Mouse (Mus musculus) layer of hippocampus, postnatal 25 days (tissue): ENCODE measurements at regions not wholly inside any gene's neighbourhood (a gene's known extent, or its start where the extent isn't known, plus 50 kb on each side); places are given as distances from the start of the nearest gene placed in this dataset.

Experiments used
- DNase-seq, 2 experiments: peaks; one replicate each; pipeline ENCODE4 v3.0.0; 2022; ENCODE audit warnings: mixed read lengths in 2 of 2, low spot score in 1 of 2; ENCODE audit errors: extremely low spot score in 1 of 2

- DNase-seq, result no peak
These were observed 189.5 kb downstream of the Zfp462 start for GRCm38 (mm10) chr4:55134339-55134738.

GRCm38 (mm10) chr4:55134791-55135190 is 189.9 kb downstream of the Zfp462 start:
- DNase-seq, result no peak

GRCm38 (mm10) chr4:55136283-55136682 is 191.4 kb downstream of the Zfp462 start:
- DNase-seq, result no peak

GRCm38 (mm10) chr4:55137781-55138394 is 193.0 kb downstream of the Zfp462 start:
- DNase-seq, result no peak

- no peak for DNase-seq
These were observed 196.5 kb downstream of the Zfp462 start for GRCm38 (mm10) chr4:55141317-55141716.

- DNase-seq, result no peak
These were observed 197.3 kb downstream of the Zfp462 start for GRCm38 (mm10) chr4:55141923-55142732.

GRCm38 (mm10) chr4:55143400-55143799 is 198.6 kb downstream of the Zfp462 start:
- no peak for DNase-seq

- no peak for DNase-seq
These were observed 200.1 kb downstream of the Zfp462 start for GRCm38 (mm10) chr4:55144995-55145394.

- DNase-seq, result no peak
These were observed 201.1 kb downstream of the Zfp462 start for GRCm38 (mm10) chr4:55145968-55146367.

GRCm38 (mm10) chr4:55148380-55148779 is 201.5 kb upstream of the Rad23b start:
- DNase-seq, result no peak

- DNase-seq, result no peak
These were observed 195.3 kb upstream of the Rad23b start for GRCm38 (mm10) chr4:55154556-55154955.

- no peak for DNase-seq
These were observed 191.6 kb upstream of the Rad23b start for GRCm38 (mm10) chr4:55158166-55158739.

GRCm38 (mm10) chr4:55166266-55166665 is 183.6 kb upstream of the Rad23b start:
- DNase-seq, result no peak

GRCm38 (mm10) chr4:55169063-55169462 is 180.8 kb upstream of the Rad23b start:
- no peak for DNase-seq

GRCm38 (mm10) chr4:55172334-55172891 is 177.4 kb upstream of the Rad23b start:
- DNase-seq, result no peak

GRCm38 (mm10) chr4:55176026-55176425 is 173.8 kb upstream of the Rad23b start:
- DNase-seq, result no peak

- no peak for DNase-seq
These were observed 170.4 kb upstream of the Rad23b start for GRCm38 (mm10) chr4:55179456-55179855.

GRCm38 (mm10) chr4:55183519-55183918 is 166.3 kb upstream of the Rad23b start:
- no peak for DNase-seq

- DNase-seq, result no peak
These were observed 161.1 kb upstream of the Rad23b start for GRCm38 (mm10) chr4:55188716-55189115.

- no peak for DNase-seq
These were observed 159.3 kb upstream of the Rad23b start for GRCm38 (mm10) chr4:55190586-55190985.

- no peak for DNase-seq
These were observed 155.8 kb upstream of the Rad23b start for GRCm38 (mm10) chr4:55194061-55194460.
